Mouse (Mus musculus): Measurements from ENCODE around the gene Man1a. TPM values are rescaled to one million over a fixed set of nuclear protein-coding genes. Genes with fewer than 3 reads are reported as not detected.

Gene Man1a
- polyA plus RNA-seq, 1 experiment from 2014 or later, result 3.8 TPM

- no peak overlapping the region for H3K4me3 ChIP-seq (replicated peaks; ENCODE audit: low read length)
- H3K27me3 ChIP-seq (replicated peaks; ENCODE audit: control insufficient read depth, insufficient read depth, low read length), result no peaks in the 10 kb centered on the region
- ATAC-seq, result no peak
- H3K9me3 ChIP-seq (ENCODE audit: control insufficient read depth, low read length), result no peaks in the 10 kb centered on the region
- H3K36me3 ChIP-seq (ENCODE audit: control insufficient read depth, insufficient read depth), result no peaks in the 10 kb centered on the region
- H3K9ac ChIP-seq (replicated peaks; ENCODE audit: low read depth, low read length), result no peak overlapping the region
- no peak overlapping the region for H3K4me2 ChIP-seq (ENCODE audit: low read length)
- WGBS, result 90% methylated on average over 2 of the region's 2 CpGs
- no peak overlapping the region for H3K27ac ChIP-seq (ENCODE audit: low read length)
- H3K4me1 ChIP-seq (replicated peaks; ENCODE audit: control insufficient read depth, insufficient read depth, low read length), result no peaks in the 10 kb centered on the region
Measured at GRCm38 (mm10) chr10:54085073-54085472, 8.7 kb upstream of the Man1a start.

GRCm38 (mm10) chr10:54077005-54077404 is 596 bp upstream of the Man1a start:
- H3K9ac ChIP-seq (replicated peaks; ENCODE audit: low read depth, low read length), result no peak overlapping the region
- no peak for ATAC-seq
- H3K9me3 ChIP-seq (ENCODE audit: control insufficient read depth, low read length), result no peaks in the 10 kb centered on the region
- no peak overlapping the region for H3K27ac ChIP-seq (ENCODE audit: low read length)
- no peak overlapping the region for H3K4me2 ChIP-seq (ENCODE audit: low read length)
- peaks cover 15% of the 10 kb centered on the region for H3K4me1 ChIP-seq (replicated peaks; ENCODE audit: control insufficient read depth, insufficient read depth, low read length)
- H3K4me3 ChIP-seq (replicated peaks; ENCODE audit: low read length), result no peak overlapping the region
- 57% methylated on average over 3 of the region's 3 CpGs for WGBS
- H3K27me3 ChIP-seq (replicated peaks; ENCODE audit: control insufficient read depth, insufficient read depth, low read length), result peaks cover 11% of the 10 kb centered on the region; the same call in 1 of the 2 replicates
- no peaks in the 10 kb centered on the region for H3K36me3 ChIP-seq (ENCODE audit: control insufficient read depth, insufficient read depth)

- H3K9me3 ChIP-seq (ENCODE audit: control insufficient read depth, low read length), result no peaks in the 10 kb centered on the region
- peaks cover 11% of the 10 kb centered on the region; the same call in 1 of the 2 replicates for H3K27me3 ChIP-seq (replicated peaks; ENCODE audit: control insufficient read depth, insufficient read depth, low read length)
- H3K4me2 ChIP-seq (ENCODE audit: low read length), result peak overlapping the region; percentile 100
- H3K36me3 ChIP-seq (ENCODE audit: control insufficient read depth, insufficient read depth), result no peaks in the 10 kb centered on the region
- ATAC-seq, result peak; percentile 99
- H3K4me1 ChIP-seq (replicated peaks; ENCODE audit: control insufficient read depth, insufficient read depth, low read length), result peaks cover 15% of the 10 kb centered on the region
- peak overlapping the region; percentile 81 for H3K4me3 ChIP-seq (replicated peaks; ENCODE audit: low read length)
- peak overlapping the region; percentile 74 for H3K9ac ChIP-seq (replicated peaks; ENCODE audit: low read depth, low read length)
- WGBS, result under 1% methylated on average over 68 of the region's 68 CpGs
- no peak overlapping the region for H3K27ac ChIP-seq (ENCODE audit: low read length)
Measured at GRCm38 (mm10) chr10:54075441-54076010, 883 bp downstream of the Man1a start.

- peak; percentile 52 for ATAC-seq
- no peak overlapping the region for H3K27ac ChIP-seq (ENCODE audit: low read length)
- WGBS, result under 1% methylated on average over 73 of the region's 73 CpGs
Measured at GRCm38 (mm10) chr10:54074609-54075421, 1.6 kb downstream of the Man1a start.

GRCm38 (mm10) chr10:54074247-54074608 is 2.2 kb downstream of the Man1a start:
- H3K27me3 ChIP-seq (replicated peaks; ENCODE audit: control insufficient read depth, insufficient read depth, low read length), result peaks cover 11% of the 10 kb centered on the region; the same call in 1 of the 2 replicates
- H3K27ac ChIP-seq (ENCODE audit: low read length), result no peak overlapping the region
- H3K4me3 ChIP-seq (replicated peaks; ENCODE audit: low read length), result peak overlapping the region; percentile 81
- H3K4me2 ChIP-seq (ENCODE audit: low read length), result peak overlapping the region; percentile 100
- WGBS, result under 1% methylated on average over 14 of the region's 14 CpGs
- H3K4me1 ChIP-seq (replicated peaks; ENCODE audit: control insufficient read depth, insufficient read depth, low read length), result peaks cover 15% of the 10 kb centered on the region
- peak overlapping the region; percentile 74 for H3K9ac ChIP-seq (replicated peaks; ENCODE audit: low read depth, low read length)
- no peak for ATAC-seq
- H3K36me3 ChIP-seq (ENCODE audit: control insufficient read depth, insufficient read depth), result no peaks in the 10 kb centered on the region
- no peaks in the 10 kb centered on the region for H3K9me3 ChIP-seq (ENCODE audit: control insufficient read depth, low read length)

More at GRCm38 (mm10) chr10:54074609-54075421, 1.6 kb downstream of the Man1a start:
- Histone ChIP-seq H3K4me2 (ENCODE audit: low read length) (peak overlapping the region; percentile 100), H3K36me3 (ENCODE audit: control insufficient read depth, insufficient read depth) (no peaks in the 10 kb centered on the region), H3K9me3 (ENCODE audit: control insufficient read depth, low read length) (no peaks in the 10 kb centered on the region), H3K4me1 (replicated peaks; ENCODE audit: control insufficient read depth, insufficient read depth, low read length) (peaks cover 15% of the 10 kb centered on the region), H3K4me3 (replicated peaks; ENCODE audit: low read length) (peak overlapping the region; percentile 81), H3K9ac (replicated peaks; ENCODE audit: low read depth, low read length) (peak overlapping the region; percentile 74), H3K27me3 (replicated peaks; ENCODE audit: control insufficient read depth, insufficient read depth, low read length) (peaks cover 11% of the 10 kb centered on the region; the same call in 1 of the 2 replicates)

- Histone ChIP-seq H3K4me1 (replicated peaks; ENCODE audit: control insufficient read depth, insufficient read depth, low read length) (peaks cover 15% of the 10 kb centered on the region), H3K27ac (ENCODE audit: low read length) (no peak overlapping the region), H3K36me3 (ENCODE audit: control insufficient read depth, insufficient read depth) (no peaks in the 10 kb centered on the region), H3K9ac (replicated peaks; ENCODE audit: low read depth, low read length) (peak overlapping the region; percentile 74; the same call in 1 of the 2 replicates), H3K4me2 (ENCODE audit: low read length) (peak overlapping the region; percentile 100), H3K27me3 (replicated peaks; ENCODE audit: control insufficient read depth, insufficient read depth, low read length) (peaks cover 11% of the 10 kb centered on the region; the same call in 1 of the 2 replicates), H3K4me3 (replicated peaks; ENCODE audit: low read length) (peak overlapping the region; percentile 81), H3K9me3 (ENCODE audit: control insufficient read depth, low read length) (no peaks in the 10 kb centered on the region)
- 76% methylated on average over 6 of the region's 6 CpGs for WGBS
- no peak for ATAC-seq
Measured at GRCm38 (mm10) chr10:54073641-54074203, 2.7 kb downstream of the Man1a start.

- 91% methylated on average over 2 of the region's 2 CpGs for whole genome bisulfite sequencing
- no peak for ATAC-seq
- Histone ChIP-seq H3K4me3 (replicated peaks; ENCODE audit: low read length) (peak overlapping the region; percentile 2; the same call in 1 of the 2 replicates), H3K9ac (replicated peaks; ENCODE audit: low read depth, low read length) (no peak overlapping the region), H3K36me3 (ENCODE audit: control insufficient read depth, insufficient read depth) (no peaks in the 10 kb centered on the region), H3K27me3 (replicated peaks; ENCODE audit: control insufficient read depth, insufficient read depth, low read length) (peaks cover 9% of the 10 kb centered on the region; the same call in 1 of the 2 replicates), H3K4me1 (replicated peaks; ENCODE audit: control insufficient read depth, insufficient read depth, low read length) (peaks cover 15% of the 10 kb centered on the region), H3K4me2 (ENCODE audit: low read length) (peak overlapping the region; percentile 100; the same call in 1 of the 2 replicates), H3K27ac (ENCODE audit: low read length) (no peak overlapping the region), H3K9me3 (ENCODE audit: control insufficient read depth, low read length) (no peaks in the 10 kb centered on the region)
Measured at GRCm38 (mm10) chr10:54072336-54072735, 4.1 kb downstream of the Man1a start.

- Histone ChIP-seq H3K9me3 (ENCODE audit: control insufficient read depth, low read length) (no peaks in the 10 kb centered on the region), H3K36me3 (ENCODE audit: control insufficient read depth, insufficient read depth) (no peaks in the 10 kb centered on the region), H3K27ac (ENCODE audit: low read length) (no peak overlapping the region), H3K4me1 (replicated peaks; ENCODE audit: control insufficient read depth, insufficient read depth, low read length) (peaks cover 7% of the 10 kb centered on the region), H3K9ac (replicated peaks; ENCODE audit: low read depth, low read length) (no peak overlapping the region), H3K4me3 (replicated peaks; ENCODE audit: low read length) (no peak overlapping the region), H3K27me3 (replicated peaks; ENCODE audit: control insufficient read depth, insufficient read depth, low read length) (peaks cover 9% of the 10 kb centered on the region; the same call in 1 of the 2 replicates), H3K4me2 (ENCODE audit: low read length) (no peak overlapping the region)
- WGBS, result 80% methylated on average over 5 of the region's 5 CpGs
- ATAC-seq, result no peak
Measured at GRCm38 (mm10) chr10:54070496-54070895, 5.9 kb downstream of the Man1a start.

GRCm38 (mm10) chr10:54069412-54069811 is 7.0 kb downstream of the Man1a start:
- H3K9me3 ChIP-seq (ENCODE audit: control insufficient read depth, low read length), result no peaks in the 10 kb centered on the region
- H3K4me2 ChIP-seq (ENCODE audit: low read length), result no peak overlapping the region
- ATAC-seq, result no peak
- H3K36me3 ChIP-seq (ENCODE audit: control insufficient read depth, insufficient read depth), result no peaks in the 10 kb centered on the region
- H3K27ac ChIP-seq (ENCODE audit: low read length), result no peak overlapping the region
- no peak overlapping the region for H3K9ac ChIP-seq (replicated peaks; ENCODE audit: low read depth, low read length)
- 94% methylated on average over 5 of the region's 5 CpGs for WGBS
- H3K27me3 ChIP-seq (replicated peaks; ENCODE audit: control insufficient read depth, insufficient read depth, low read length), result peaks cover 9% of the 10 kb centered on the region; the same call in 1 of the 2 replicates
- H3K4me1 ChIP-seq (replicated peaks; ENCODE audit: control insufficient read depth, insufficient read depth, low read length), result peaks cover 7% of the 10 kb centered on the region
- H3K4me3 ChIP-seq (replicated peaks; ENCODE audit: low read length), result no peak overlapping the region

Data from forebrain, embryonic 16.5 days (tissue).